Mouse (Mus musculus): ENCODE results near the gene Gm20388. TPM values are rescaled to one million over a fixed set of nuclear protein-coding genes. Genes with fewer than 3 reads are reported as not detected.

Gm20388 gene
- polyA plus RNA-seq, 1 experiment, result 10.6 TPM

GRCm38 (mm10) chr8:124331094-124331493 lies 4420.5 kb downstream of the Gm20388 start:
- Histone ChIP-seq H3K4me3 (replicated peaks; ENCODE audit: control insufficient read depth, low read depth, low read length) (no peak overlapping the region), H3K4me1 (ENCODE audit: control insufficient read depth, insufficient read depth, low read length) (no peaks in the 10 kb centered on the region), H3K27ac (ENCODE audit: control insufficient read depth, insufficient read depth, low read depth, low read length, poor library complexity) (no peak overlapping the region)
- TF ChIP-seq POLR2A (IDR thresholded peaks at IDR 0.05; ENCODE audit: borderline replicate concordance, control insufficient read depth, low read depth, low read length) (no peak), CTCF (IDR thresholded peaks at IDR 0.05; ENCODE audit: control insufficient read depth, insufficient read depth, low read length) (no peak)
- WGBS, result 78% methylated on average over 3 of the region's 3 CpGs

- TF ChIP-seq POLR2A (IDR thresholded peaks at IDR 0.05; ENCODE audit: borderline replicate concordance, control insufficient read depth, low read depth, low read length), result no peak
- no peak for TF ChIP-seq CTCF (IDR thresholded peaks at IDR 0.05; ENCODE audit: control insufficient read depth, insufficient read depth, low read length)
- H3K27ac ChIP-seq (ENCODE audit: control insufficient read depth, insufficient read depth, low read depth, low read length, poor library complexity), result no peak overlapping the region
Observed at GRCm38 (mm10) chr8:124331706-124332105, 4421.1 kb downstream of the Gm20388 start.

GRCm38 (mm10) chr8:124336302-124336701 lies 4425.7 kb downstream of the Gm20388 start:
- H3K4me3 ChIP-seq (replicated peaks; ENCODE audit: control insufficient read depth, low read depth, low read length), result no peak overlapping the region
- TF ChIP-seq CTCF (IDR thresholded peaks at IDR 0.05; ENCODE audit: control insufficient read depth, insufficient read depth, low read length) (no peak), POLR2A (IDR thresholded peaks at IDR 0.05; ENCODE audit: borderline replicate concordance, control insufficient read depth, low read depth, low read length) (no peak)
- no peak overlapping the region for H3K27ac ChIP-seq (ENCODE audit: control insufficient read depth, insufficient read depth, low read depth, low read length, poor library complexity)
- 91% methylated on average over 13 of the region's 13 CpGs for WGBS
- H3K4me1 ChIP-seq (ENCODE audit: control insufficient read depth, insufficient read depth, low read length), result no peaks in the 10 kb centered on the region

More at GRCm38 (mm10) chr8:124331706-124332105, 4421.1 kb downstream of the Gm20388 start:
- H3K4me3 ChIP-seq (replicated peaks; ENCODE audit: control insufficient read depth, low read depth, low read length), result no peak overlapping the region
- no peaks in the 10 kb centered on the region for H3K4me1 ChIP-seq (ENCODE audit: control insufficient read depth, insufficient read depth, low read length)
- 89% methylated on average over 11 of the region's 11 CpGs for WGBS

GRCm38 (mm10) chr8:124339742-124340141 lies 4429.1 kb downstream of the Gm20388 start:
- TF ChIP-seq POLR2A (IDR thresholded peaks at IDR 0.05; ENCODE audit: borderline replicate concordance, control insufficient read depth, low read depth, low read length), result no peak
- TF ChIP-seq CTCF (IDR thresholded peaks at IDR 0.05; ENCODE audit: control insufficient read depth, insufficient read depth, low read length), result no peak
- no peak overlapping the region for H3K4me3 ChIP-seq (replicated peaks; ENCODE audit: control insufficient read depth, low read depth, low read length)
- WGBS, result 81% methylated on average over 3 of the region's 3 CpGs
- no peaks in the 10 kb centered on the region for H3K4me1 ChIP-seq (ENCODE audit: control insufficient read depth, insufficient read depth, low read length)
- no peak overlapping the region for H3K27ac ChIP-seq (ENCODE audit: control insufficient read depth, insufficient read depth, low read depth, low read length, poor library complexity)

- H3K4me1 ChIP-seq (ENCODE audit: control insufficient read depth, insufficient read depth, low read length), result no peaks in the 10 kb centered on the region
- H3K4me3 ChIP-seq (replicated peaks; ENCODE audit: control insufficient read depth, low read depth, low read length), result no peak overlapping the region
- no peak for TF ChIP-seq POLR2A (IDR thresholded peaks at IDR 0.05; ENCODE audit: borderline replicate concordance, control insufficient read depth, low read depth, low read length)
- no peak for TF ChIP-seq CTCF (IDR thresholded peaks at IDR 0.05; ENCODE audit: control insufficient read depth, insufficient read depth, low read length)
- H3K27ac ChIP-seq (ENCODE audit: control insufficient read depth, insufficient read depth, low read depth, low read length, poor library complexity), result no peak overlapping the region
- WGBS, result 79% methylated on average over 17 of the region's 17 CpGs
Observed at GRCm38 (mm10) chr8:124340360-124341068, 4429.9 kb downstream of the Gm20388 start.

- Histone ChIP-seq H3K4me1 (ENCODE audit: control insufficient read depth, insufficient read depth, low read length) (no peaks in the 10 kb centered on the region), H3K4me3 (replicated peaks; ENCODE audit: control insufficient read depth, low read depth, low read length) (no peak overlapping the region), H3K27ac (ENCODE audit: control insufficient read depth, insufficient read depth, low read depth, low read length, poor library complexity) (no peak overlapping the region)
- TF ChIP-seq POLR2A (IDR thresholded peaks at IDR 0.05; ENCODE audit: borderline replicate concordance, control insufficient read depth, low read depth, low read length), result no peak
- 87% methylated on average over 15 of the region's 15 CpGs for WGBS
Observed at GRCm38 (mm10) chr8:124343151-124343550, 4432.5 kb downstream of the Gm20388 start.

- Histone ChIP-seq H3K27ac (ENCODE audit: control insufficient read depth, insufficient read depth, low read depth, low read length, poor library complexity) (no peak overlapping the region), H3K4me1 (ENCODE audit: control insufficient read depth, insufficient read depth, low read length) (no peaks in the 10 kb centered on the region), H3K4me3 (replicated peaks; ENCODE audit: control insufficient read depth, low read depth, low read length) (no peak overlapping the region)
- TF ChIP-seq POLR2A (IDR thresholded peaks at IDR 0.05; ENCODE audit: borderline replicate concordance, control insufficient read depth, low read depth, low read length) (no peak), CTCF (IDR thresholded peaks at IDR 0.05; ENCODE audit: control insufficient read depth, insufficient read depth, low read length) (no peak)
- WGBS, result 82% methylated on average over 12 of the region's 12 CpGs
Observed at GRCm38 (mm10) chr8:124343991-124344390, 4433.4 kb downstream of the Gm20388 start.

- Histone ChIP-seq H3K4me3 (replicated peaks; ENCODE audit: control insufficient read depth, low read depth, low read length) (no peak overlapping the region), H3K4me1 (ENCODE audit: control insufficient read depth, insufficient read depth, low read length) (no peaks in the 10 kb centered on the region), H3K27ac (ENCODE audit: control insufficient read depth, insufficient read depth, low read depth, low read length, poor library complexity) (no peak overlapping the region)
- 79% methylated on average over 10 of the region's 10 CpGs for whole genome bisulfite sequencing
- no peak for TF ChIP-seq POLR2A (IDR thresholded peaks at IDR 0.05; ENCODE audit: borderline replicate concordance, control insufficient read depth, low read depth, low read length)
- TF ChIP-seq CTCF (IDR thresholded peaks at IDR 0.05; ENCODE audit: control insufficient read depth, insufficient read depth, low read length), result no peak
Observed at GRCm38 (mm10) chr8:124345098-124345497, 4434.5 kb downstream of the Gm20388 start.

All from bone marrow, adult 2 months (tissue).